Mouse (Mus musculus) C2C12 (cell line): Measurements from ENCODE around the gene Trp53tg5.

Experiments used
- CTCF ChIP-seq: IDR thresholded peaks from one replicate; pipeline ENCODE4 v1.5.1; 2011; ENCODE audit not compliant: control insufficient read depth, insufficient read depth, insufficient read length
- MAX ChIP-seq: IDR thresholded peaks from one replicate; pipeline ENCODE4 v1.6.1; 2011; ENCODE audit warnings: mild to moderate bottlenecking, control low read depth
- USF1 ChIP-seq: IDR thresholded peaks from one replicate; pipeline ENCODE4 v1.6.1; 2011; ENCODE audit warnings: low read depth, mild to moderate bottlenecking, control low read depth, moderate library complexity

- TF ChIP-seq MAX (no peak), CTCF (no peak), USF1 (no peak)
Measured at GRCm38 (mm10) chr2:164486258-164487114, 13.0 kb upstream of the Trp53tg5 start.
